Mouse (Mus musculus): ENCODE results near the gene Prss32.
"Not testable (repeated sequence)": the region's sequence is repeated elsewhere in the genome, so short reads cannot be mapped to it uniquely, and the experiment has no call there.

Gene Prss32

DNA sequence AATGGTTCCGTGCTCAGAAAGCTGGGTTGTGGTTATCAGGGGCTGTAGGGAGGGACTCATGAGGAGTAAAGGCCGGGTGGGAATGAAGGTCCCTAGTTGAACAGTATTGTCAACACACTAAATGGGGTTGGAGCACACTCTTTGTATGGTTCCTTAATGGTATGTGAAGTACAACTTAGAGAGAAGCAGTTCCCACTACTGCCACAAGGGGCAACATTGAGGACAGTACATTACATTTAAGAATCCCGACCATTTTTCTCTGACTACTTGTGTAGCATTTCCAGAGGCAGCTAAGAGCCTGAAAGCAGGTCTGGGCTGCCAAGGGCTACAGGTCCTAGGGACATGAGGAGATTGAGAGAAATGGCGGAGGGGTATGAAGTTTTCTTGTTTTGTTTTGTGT, 2.5 kb upstream of the Prss32 start:
- DNase-seq (ENCODE audit: low spot score in 2 of 2), result no peak

GRCm38 (mm10) chr17:23843141-23843811, 379 bp upstream of the Prss32 start:
- no peak for DNase-seq (ENCODE audit: low spot score in 2 of 2)

- DNase-seq (ENCODE audit: low spot score in 2 of 2), result no peak
Observed at GRCm38 (mm10) chr17:23850028-23850427, 6.4 kb downstream of the Prss32 start.

GRCm38 (mm10) chr17:23850853-23851749, 7.4 kb downstream of the Prss32 start:
- DNase-seq (ENCODE audit: low spot score in 2 of 2), result peak in 1 of 2 experiments; percentile 55

- DNase-seq (ENCODE audit: low spot score in 2 of 2), result no peak
Observed at GRCm38 (mm10) chr17:23853292-23853691, 9.6 kb downstream of the Prss32 start.

- no peak for DNase-seq (ENCODE audit: low spot score in 2 of 2)
Observed at GRCm38 (mm10) chr17:23854229-23854765, 10.6 kb downstream of the Prss32 start.

GRCm38 (mm10) chr17:23857193-23857592, 13.5 kb downstream of the Prss32 start:
- no peak for DNase-seq (ENCODE audit: low spot score in 2 of 2)

- DNase-seq (ENCODE audit: low spot score in 2 of 2), result no peak
Observed at GRCm38 (mm10) chr17:23857913-23858312, 14.3 kb downstream of the Prss32 start.

DNA sequence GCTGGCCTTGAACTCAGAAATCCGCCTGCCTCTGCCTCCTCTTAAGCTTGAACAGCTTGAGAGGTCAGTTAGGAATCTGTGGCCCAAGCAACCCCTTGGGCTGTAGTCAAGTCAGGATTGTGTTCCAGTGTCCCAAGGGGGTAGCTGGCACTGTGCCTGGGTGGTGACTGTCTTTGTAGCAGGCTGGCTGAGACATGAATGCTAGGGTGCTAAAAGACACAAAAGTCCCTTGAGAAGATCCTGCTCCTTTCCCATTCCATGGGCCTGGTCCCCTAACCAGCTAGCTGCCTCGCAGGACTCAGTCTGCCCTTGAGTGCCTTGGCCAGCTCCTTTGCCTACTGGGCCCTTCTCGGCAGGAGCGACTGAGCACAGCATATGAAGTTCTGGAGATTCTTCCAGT, 19.3 kb downstream of the Prss32 start:
- DNase-seq (ENCODE audit: low spot score in 2 of 2), result no peak

GRCm38 (mm10) chr17:23867756-23868155, 24.1 kb downstream of the Prss32 start, which contains the start of gene Prss21:
TSS of gene Prss21 (plus strand) at chr17:23868056.
- DNase-seq (ENCODE audit: low spot score in 2 of 2), result no peak

DNA sequence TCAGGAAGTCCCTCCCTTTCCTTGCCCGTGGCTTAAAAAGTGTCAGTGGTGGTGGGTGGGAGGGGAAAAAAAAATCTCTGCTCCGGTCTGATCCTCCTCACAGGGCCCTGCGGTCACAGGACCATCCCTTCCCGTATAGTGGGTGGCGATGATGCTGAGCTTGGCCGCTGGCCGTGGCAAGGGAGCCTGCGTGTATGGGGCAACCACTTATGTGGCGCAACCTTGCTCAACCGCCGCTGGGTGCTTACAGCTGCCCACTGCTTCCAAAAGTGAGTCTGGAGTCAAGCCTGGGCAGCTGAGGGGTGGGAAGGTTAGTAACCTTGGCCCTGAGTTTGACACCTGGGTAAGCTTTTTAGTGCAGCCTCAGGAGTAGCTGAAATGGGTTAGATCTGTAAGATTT, 24.9 kb downstream of the Prss32 start:
- no peak for DNase-seq (ENCODE audit: low spot score in 2 of 2)

DNA sequence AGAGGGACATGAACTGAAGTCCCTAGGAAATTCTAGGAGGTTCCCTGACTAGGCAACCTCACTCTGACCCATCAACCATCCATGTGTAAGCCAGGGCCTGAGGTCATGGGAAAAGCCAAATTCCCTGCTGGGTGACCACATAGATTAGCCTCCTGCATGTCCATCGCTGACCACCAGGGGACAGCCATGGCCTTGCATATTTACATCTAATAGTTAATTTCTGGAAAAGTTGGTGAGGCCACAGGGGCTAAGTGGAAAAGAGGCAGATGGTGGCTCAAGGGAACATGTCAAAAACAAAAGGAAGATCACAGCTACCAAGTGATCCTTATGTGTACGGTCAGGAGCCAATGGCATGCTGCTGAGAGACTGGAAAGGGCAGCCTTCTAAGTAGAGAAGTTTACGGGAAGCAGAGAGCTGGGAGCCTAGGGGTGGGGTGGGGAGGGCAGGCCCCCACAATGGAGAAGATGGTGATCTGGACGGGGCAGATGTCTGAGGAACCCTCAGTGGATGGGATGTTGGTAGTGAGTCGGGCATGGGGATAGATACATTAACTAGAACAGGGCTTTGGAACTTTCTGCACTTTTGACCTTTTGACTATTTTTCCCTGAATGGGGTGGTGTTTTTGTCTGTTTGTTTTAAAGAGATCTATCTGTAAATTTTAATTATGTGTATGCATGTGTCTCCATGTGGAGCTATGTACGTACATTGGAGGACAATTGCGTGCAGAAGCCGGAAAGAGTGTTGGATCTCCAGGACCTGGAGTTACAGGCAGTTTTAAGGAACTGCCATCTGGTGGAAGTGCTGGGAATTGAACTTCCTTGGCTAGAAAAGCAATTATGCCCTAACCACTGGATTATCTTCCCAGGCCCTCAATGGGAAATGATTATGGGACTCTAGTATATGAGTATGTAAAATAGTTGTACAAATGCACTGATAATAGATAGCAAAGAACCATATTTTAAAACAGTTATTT, 30.5 kb downstream of the Prss32 start:
- no peak for DNase-seq (ENCODE audit: low spot score in 2 of 2)

DNA sequence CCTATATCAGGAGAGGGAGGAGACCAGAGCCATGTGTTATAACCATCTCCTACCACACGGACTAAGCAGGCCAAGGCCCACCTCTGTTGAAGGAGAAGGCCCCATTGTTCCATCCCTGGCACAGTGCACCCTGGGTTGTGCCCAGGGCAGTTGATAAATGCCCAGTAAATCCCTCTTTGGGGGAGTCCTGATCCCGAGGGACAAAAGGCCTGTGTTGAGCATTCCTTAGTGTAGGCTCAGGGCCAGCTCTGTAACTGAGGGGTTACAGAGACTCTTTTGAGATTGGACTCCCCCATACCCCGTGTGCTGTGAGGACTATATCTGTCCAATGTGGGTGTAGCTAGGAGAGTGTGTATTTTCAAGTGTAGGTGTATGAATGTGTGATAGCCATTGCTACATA, 33.1 kb downstream of the Prss32 start:
- DNase-seq (ENCODE audit: low spot score in 2 of 2), result no peak

GRCm38 (mm10) chr17:23877166-23877565, 33.5 kb downstream of the Prss32 start:
- DNase-seq (ENCODE audit: low spot score in 2 of 2), result peak in 1 of 2 experiments; percentile 33

DNA sequence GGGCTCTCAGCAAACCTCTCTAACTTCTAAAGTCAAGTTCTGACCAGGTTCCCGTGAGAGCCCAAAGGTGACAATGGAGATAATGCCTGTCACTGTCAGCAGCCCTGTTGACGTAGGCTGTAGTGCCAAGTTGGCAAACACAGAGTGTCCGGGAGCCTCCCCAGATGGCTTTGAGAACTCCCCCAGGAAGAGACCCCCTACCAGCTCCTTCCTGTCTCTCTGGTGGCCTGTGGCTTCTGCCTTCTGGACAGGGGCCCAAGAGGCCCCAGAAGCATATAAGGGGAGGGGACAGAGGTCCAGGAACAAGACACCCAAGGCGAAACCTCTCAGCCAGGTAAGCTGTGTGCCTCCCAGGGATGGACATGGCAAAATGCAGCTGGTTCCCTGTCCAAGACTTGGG, 36.9 kb downstream of the Prss32 start, which contains the start of the genes Dcpp1 and Dcpp2:
TSS of gene Dcpp1 (plus strand) at position 301 of the 400 bp plus-strand sequence.
TSS of gene Dcpp2 (plus strand) at position 305 of the 400 bp plus-strand sequence.
- DNase-seq (ENCODE audit: low spot score in 2 of 2), result not testable (repeated sequence)
